Mouse (Mus musculus) MEL (cell line): ENCODE results near the gene Lsm5. TPM values are rescaled to one million over a fixed set of nuclear protein-coding genes. Genes with fewer than 3 reads are reported as not detected.
A peak's percentile ranks its signal among the peaks of the same experiment; 100 is the strongest.

Source experiments
- DNase-seq: peaks from one replicate; pipeline ENCODE4 v3.0.0; 2011; ENCODE audit warnings: low read depth, low spot score
- H3K27ac ChIP-seq: 2 replicates; pipeline ENCODE4 v1.5.1; 2012; ENCODE audit warnings: low read depth, mild to moderate bottlenecking, control low read depth, low read length, moderate library complexity; ENCODE audit not compliant: control insufficient read depth
- H3K27me3 ChIP-seq, 2 experiments: fragments of 150-350 bp in 1 of 2; sonication (generic) in 1 of 2; 2 replicates each; pipeline ENCODE4 v1.6.1; 2012; ENCODE audit warnings: low read length in 2 of 2, mild to moderate bottlenecking in 2 of 2, improper control_type of control experiment in 1 of 2, moderate library complexity in 1 of 2; ENCODE audit not compliant: insufficient read depth in 2 of 2, control insufficient read depth in 1 of 2
- H3K36me3 ChIP-seq, 2 experiments: 2 replicates each; pipeline ENCODE4 v1.6.1; 2012 to 2014; ENCODE audit warnings: low read length in 2 of 2, improper control_type of control experiment in 1 of 2, inconsistent platforms in 1 of 2, mild to moderate bottlenecking in 1 of 2; ENCODE audit not compliant: insufficient read depth in 2 of 2, control insufficient read depth in 1 of 2
- H3K4me1 ChIP-seq, 2 experiments: fragments of 150-350 bp in 1 of 2; sonication (generic) in 1 of 2; 2 replicates each; pipeline ENCODE4 v1.6.1; 2012; ENCODE audit warnings: low read length in 2 of 2, improper control_type of control experiment in 1 of 2, mild to moderate bottlenecking in 1 of 2; ENCODE audit not compliant: insufficient read depth in 2 of 2, control insufficient read depth in 1 of 2
- H3K4me3 ChIP-seq, 2 experiments: fragments of 150-350 bp in 1 of 2; sonication (generic) in 1 of 2; 2 replicates each; pipeline ENCODE4 v1.5.1; 2012; ENCODE audit warnings: low read depth in 2 of 2, low read length in 2 of 2, mild to moderate bottlenecking in 2 of 2, moderate library complexity in 2 of 2, control low read depth in 1 of 2, improper control_type of control experiment in 1 of 2; ENCODE audit not compliant: control insufficient read depth in 1 of 2, insufficient read depth in 1 of 2
- H3K79me2 ChIP-seq: 2 replicates; pipeline ENCODE4 v1.6.1; 2012; ENCODE audit warnings: mild to moderate bottlenecking, low read length, moderate library complexity; ENCODE audit not compliant: control insufficient read depth, poor library complexity, insufficient read depth
- H3K9ac ChIP-seq: 2 replicates; pipeline ENCODE4 v1.6.1; 2012; ENCODE audit warnings: low read depth, mild to moderate bottlenecking, control low read depth, low read length, moderate library complexity; ENCODE audit not compliant: control insufficient read depth, poor library complexity, severe bottlenecking
- H3K9me3 ChIP-seq: fragments of 150-350 bp; sonication (generic); replicated peaks from 2 replicates; pipeline ENCODE4 v1.6.1; 2012; ENCODE audit warnings: mild to moderate bottlenecking, low read length, improper control_type of control experiment, moderate library complexity; ENCODE audit not compliant: insufficient read depth
- BHLHE40 ChIP-seq: IDR thresholded peaks from 2 replicates; pipeline ENCODE4 v1.6.1; 2012; ENCODE audit warnings: low read depth, mild to moderate bottlenecking, inconsistent platforms, low read length, improper control_type of control experiment, borderline replicate concordance
- CHD2 ChIP-seq: IDR thresholded peaks from 2 replicates; pipeline ENCODE4 v1.6.1; 2011; ENCODE audit warnings: low read length, improper control_type of control experiment
- CTCF ChIP-seq, 3 experiments: IDR thresholded peaks in 2 of 3; conservative IDR thresholded peaks in 1 of 3; 2 replicates each; pipeline ENCODE4 v1.5.1; 2011 to 2012; ENCODE audit warnings: low read length in 3 of 3, low read depth in 2 of 3, mild to moderate bottlenecking in 2 of 3, improper control_type of control experiment in 1 of 3, inconsistent platforms in 1 of 3, mixed read lengths in 1 of 3, moderate library complexity in 1 of 3; ENCODE audit not compliant: control insufficient read depth in 1 of 3, insufficient read depth in 1 of 3, poor library complexity in 1 of 3, severe bottlenecking in 1 of 3
- HCFC1 ChIP-seq: IDR thresholded peaks from 2 replicates; pipeline ENCODE4 v1.6.1; 2012; ENCODE audit warnings: low read depth, mild to moderate bottlenecking, inconsistent platforms, low read length, improper control_type of control experiment, moderate library complexity
- JUND ChIP-seq: IDR thresholded peaks from 2 replicates; pipeline ENCODE4 v1.6.1; 2011; ENCODE audit warnings: low read depth, mild to moderate bottlenecking, improper control_type of control experiment, low read length
- MAZ ChIP-seq: IDR thresholded peaks from 2 replicates; pipeline ENCODE4 v1.6.1; 2012; ENCODE audit warnings: low read depth, mild to moderate bottlenecking, inconsistent platforms, low read length, improper control_type of control experiment
- MEF2A ChIP-seq: IDR thresholded peaks from 2 replicates; pipeline ENCODE4 v1.6.1; 2014; ENCODE audit warnings: low read depth, mild to moderate bottlenecking, inconsistent platforms, low read length, improper control_type of control experiment; ENCODE audit not compliant: poor library complexity, insufficient replicate concordance, severe bottlenecking; ENCODE audit errors: extremely low read depth
- MXI1 ChIP-seq: IDR thresholded peaks from 2 replicates; pipeline ENCODE4 v1.6.1; 2011; ENCODE audit warnings: mild to moderate bottlenecking, low read depth, low read length, improper control_type of control experiment
- MYC ChIP-seq: IDR thresholded peaks from 2 replicates; pipeline ENCODE4 v1.6.1; 2011; ENCODE audit warnings: low read depth, mild to moderate bottlenecking, low read length, improper control_type of control experiment, moderate library complexity
- NELFE ChIP-seq: IDR thresholded peaks from 2 replicates; pipeline ENCODE4 v1.6.1; 2011; ENCODE audit warnings: low read depth, low read length, improper control_type of control experiment
- NRF1 ChIP-seq: IDR thresholded peaks from 2 replicates; pipeline ENCODE4 v1.6.1; 2014; ENCODE audit warnings: low read depth, mild to moderate bottlenecking, inconsistent platforms, low read length, improper control_type of control experiment, moderate library complexity; ENCODE audit not compliant: poor library complexity, insufficient read depth, severe bottlenecking
- POLR2AphosphoS5 ChIP-seq: IDR thresholded peaks from 2 replicates; pipeline ENCODE4 v1.6.1; 2012; ENCODE audit warnings: low read depth, borderline replicate concordance, mild to moderate bottlenecking, inconsistent platforms, low read length, moderate library complexity, mixed read lengths
- SIN3A ChIP-seq: IDR thresholded peaks from 2 replicates; pipeline ENCODE4 v1.6.1; 2012; ENCODE audit warnings: low read length, improper control_type of control experiment, inconsistent platforms
- TAL1 ChIP-seq: IDR thresholded peaks from 2 replicates; pipeline ENCODE4 v1.6.1; 2012; ENCODE audit warnings: mild to moderate bottlenecking, inconsistent platforms, low read length, moderate library complexity, mixed read lengths
- TBP ChIP-seq: IDR thresholded peaks from 2 replicates; pipeline ENCODE4 v1.8.0; 2011; ENCODE audit warnings: low read depth, low read length, improper control_type of control experiment
- USF1 ChIP-seq: IDR thresholded peaks from 2 replicates; pipeline ENCODE4 v1.6.1; 2014; ENCODE audit warnings: low read depth, mild to moderate bottlenecking, inconsistent platforms, low read length, improper control_type of control experiment, moderate library complexity
- ZC3H11A ChIP-seq: IDR thresholded peaks from 2 replicates; pipeline ENCODE4 v1.6.1; 2012; ENCODE audit warnings: low read depth, mild to moderate bottlenecking, inconsistent platforms, low read length, improper control_type of control experiment
- ZMIZ1 ChIP-seq: IDR thresholded peaks from 2 replicates; pipeline ENCODE4 v1.6.1; 2012; ENCODE audit warnings: low read depth, mild to moderate bottlenecking, inconsistent platforms, low read length, improper control_type of control experiment, moderate library complexity
- ZNF384 ChIP-seq: IDR thresholded peaks from 2 replicates; pipeline ENCODE4 v1.6.1; 2012; ENCODE audit warnings: low read depth, mild to moderate bottlenecking, inconsistent platforms, low read length, improper control_type of control experiment
- polyA plus RNA-seq, 2 experiments: library from polyadenylated mRNA; stranded (reverse) in 1 of 2; unstranded in 1 of 2; fragments of >175 nt in 1 of 2; fragments of >200 nt in 1 of 2; gene quantifications; 2 replicates each; pipeline versions ENCODE4 v1.2.1 to v1.2.4; 2012; ENCODE audit warnings: low replicate concordance in 2 of 2, low read depth in 1 of 2; ENCODE audit not compliant: insufficient read length in 2 of 2, insufficient read depth in 1 of 2, missing spikeins in 1 of 2
- total RNA-seq: library from RNA; depleted of rRNA; stranded (reverse); fragments of 300-350 nt; gene quantifications from 2 replicates; pipeline ENCODE4 v1.2.3, GENCODE M21; 2012

Lsm5 gene
- total and polyA plus RNA-seq, 3 experiments = 36.1 to 109 TPM; not detected in 1

- TF ChIP-seq ZC3H11A (no peak), NRF1 (peak; percentile 66), MEF2A (no peak), CTCF (IDR thresholded peaks at IDR 0.05 in 2 of 3, conservative IDR thresholded peaks at IDR 0.05 in 1 of 3; ENCODE audit: control insufficient read depth in 1 of 3, insufficient read depth in 1 of 3, low read depth in 2 of 3, low read length in 3 of 3, poor library complexity in 1 of 3, severe bottlenecking in 1 of 3) (no peak; a peak in 1 of 6 replicates)
Observed at GRCm38 (mm10) chr6:56703931-56704900, at the start of gene Lsm5 (continued).

GRCm38 (mm10) chr6:56753719-56754118, 49.2 kb upstream of the Lsm5 start:
- H3K27ac ChIP-seq = no peak overlapping the region
- TF ChIP-seq ZNF384 (no peak), ZC3H11A (no peak), USF1 (no peak), TBP (no peak), NRF1 (no peak), MAZ (no peak), JUND (no peak), BHLHE40 (no peak), POLR2AphosphoS5 (no peak), TAL1 (no peak), CHD2 (no peak), HCFC1 (no peak), NELFE (no peak), MXI1 (no peak), MYC (no peak), ZMIZ1 (no peak), SIN3A (no peak)
- H3K36me3 ChIP-seq = peaks cover 0 to 16% of the 10 kb centered on the region in 2 experiments; a peak in 2 of 4 replicates

More at GRCm38 (mm10) chr6:56753719-56754118, 49.2 kb upstream of the Lsm5 start:
- H3K4me3 ChIP-seq = no peak overlapping the region
- no peak for DNase-seq
- no peak overlapping the region for H3K9ac ChIP-seq
- H3K79me2 ChIP-seq = no peaks in the 10 kb centered on the region
- H3K4me1 ChIP-seq = no peaks in the 10 kb centered on the region
- no peaks in the 10 kb centered on the region for H3K27me3 ChIP-seq
- H3K9me3 ChIP-seq = no peaks in the 10 kb centered on the region
